Mouse (Mus musculus): ENCODE results near the gene Nsmce4a. TPM values are rescaled to one million over a fixed set of nuclear protein-coding genes. Genes with fewer than 3 reads are reported as not detected.

Gene Nsmce4a
- total and polyA plus RNA-seq, 3 experiments, result 117 to 134 (median 129) TPM

GRCm38 (mm10) chr7:130555597-130555996, 17.3 kb downstream of the Nsmce4a start:
- Histone ChIP-seq H3K9me3 (replicated peaks; ENCODE audit: insufficient read depth, low read length) (no peaks in the 10 kb centered on the region), H3K4me3 (ENCODE audit: control insufficient read depth in 1 of 2, insufficient read depth in 1 of 2, low read depth in 2 of 2, low read length in 2 of 2) (no peak overlapping the region), H3K9ac (ENCODE audit: control insufficient read depth, low read depth, low read length, poor library complexity, severe bottlenecking) (no peak overlapping the region), H3K4me1 (ENCODE audit: control insufficient read depth in 1 of 2, insufficient read depth in 2 of 2, low read length in 2 of 2) (peaks cover 2 to 8% of the 10 kb centered on the region in 2 experiments), H3K36me3 (ENCODE audit: control insufficient read depth in 1 of 2, insufficient read depth in 2 of 2, low read length in 2 of 2) (peaks cover 0 to 6% of the 10 kb centered on the region in 2 experiments; a peak in 2 of 4 replicates), H3K79me2 (ENCODE audit: control insufficient read depth, insufficient read depth, low read length, poor library complexity) (no peaks in the 10 kb centered on the region), H3K27me3 (ENCODE audit: control insufficient read depth in 1 of 2, insufficient read depth in 2 of 2, low read length in 2 of 2) (peaks cover 8 to 13% of the 10 kb centered on the region in 2 experiments), H3K27ac (ENCODE audit: control insufficient read depth, low read depth, low read length) (no peak overlapping the region)
- peak; percentile 33 for DNase-seq (ENCODE audit: low read depth, low spot score)
- TF ChIP-seq MXI1 (IDR thresholded peaks at IDR 0.05; ENCODE audit: low read depth, low read length) (no peak), RCOR1 (IDR thresholded peaks at IDR 0.05; ENCODE audit: low read depth, low read length) (peak; percentile 73)

DNA sequence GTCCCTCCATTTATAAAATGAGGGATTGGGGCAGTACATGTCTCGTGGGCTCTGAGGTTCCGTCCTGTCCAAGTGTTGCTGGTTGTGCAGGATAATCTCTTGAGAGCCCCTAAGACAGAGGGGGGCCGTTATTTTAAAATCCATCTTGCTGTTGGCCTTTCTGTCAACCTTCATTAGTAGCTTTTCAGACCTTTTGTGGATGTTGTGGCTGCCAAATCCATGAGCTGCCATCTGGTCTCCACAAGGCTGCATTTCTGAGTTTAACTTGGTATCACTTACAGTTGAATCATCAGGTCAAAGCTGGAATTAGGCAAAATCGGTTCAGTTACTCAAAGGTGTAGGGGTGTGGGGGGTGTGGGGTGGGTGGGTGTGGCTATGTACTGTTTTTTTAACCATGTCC, 19.6 kb downstream of the Nsmce4a start:
- DNase-seq (ENCODE audit: low read depth, low spot score), result no peak
- Histone ChIP-seq H3K9me3 (replicated peaks; ENCODE audit: insufficient read depth, low read length) (no peaks in the 10 kb centered on the region), H3K4me3 (ENCODE audit: control insufficient read depth in 1 of 2, insufficient read depth in 1 of 2, low read depth in 2 of 2, low read length in 2 of 2) (no peak overlapping the region), H3K4me1 (ENCODE audit: control insufficient read depth in 1 of 2, insufficient read depth in 2 of 2, low read length in 2 of 2) (no peaks in the 10 kb centered on the region), H3K27ac (ENCODE audit: control insufficient read depth, low read depth, low read length) (no peak overlapping the region), H3K9ac (ENCODE audit: control insufficient read depth, low read depth, low read length, poor library complexity, severe bottlenecking) (no peak overlapping the region), H3K27me3 (ENCODE audit: control insufficient read depth in 1 of 2, insufficient read depth in 2 of 2, low read length in 2 of 2) (peaks cover 8 to 13% of the 10 kb centered on the region in 2 experiments), H3K36me3 (ENCODE audit: control insufficient read depth in 1 of 2, insufficient read depth in 2 of 2, low read length in 2 of 2) (no peaks in the 10 kb centered on the region), H3K79me2 (ENCODE audit: control insufficient read depth, insufficient read depth, low read length, poor library complexity) (no peaks in the 10 kb centered on the region)
- TF ChIP-seq BHLHE40 (IDR thresholded peaks at IDR 0.05; ENCODE audit: borderline replicate concordance, low read depth, low read length), result no peak
- TF ChIP-seq MYC (IDR thresholded peaks at IDR 0.05; ENCODE audit: low read depth, low read length), result no peak
- no peak for TF ChIP-seq JUND (IDR thresholded peaks at IDR 0.05; ENCODE audit: low read depth, low read length)

DNA sequence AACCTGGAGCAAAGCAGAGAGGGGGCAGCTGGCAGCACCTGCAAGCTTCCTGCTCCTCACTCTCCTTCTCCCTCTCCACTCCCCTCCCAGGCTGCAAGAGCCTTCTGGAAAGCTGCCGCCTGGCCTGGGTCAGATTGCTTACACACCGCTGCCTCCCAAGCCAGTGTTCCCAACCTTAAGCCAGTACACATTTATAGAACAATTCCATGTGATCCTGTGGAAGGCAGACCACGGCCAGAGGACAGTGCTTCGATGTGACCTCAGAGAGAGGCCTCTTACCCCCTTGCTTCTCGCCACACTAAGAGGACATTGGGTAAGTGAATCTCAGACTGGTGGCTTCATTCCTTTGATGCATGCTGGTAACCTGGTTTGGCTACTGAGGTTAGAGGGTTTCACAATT, 20.1 kb downstream of the Nsmce4a start:
- no peak overlapping the region for H3K27ac ChIP-seq (ENCODE audit: control insufficient read depth, low read depth, low read length)
- TF ChIP-seq MEF2A (IDR thresholded peaks at IDR 0.05; ENCODE audit: extremely low read depth, insufficient replicate concordance, low read depth, low read length, poor library complexity, severe bottlenecking) (no peak), E2F4 (IDR thresholded peaks at IDR 0.05; ENCODE audit: borderline replicate concordance, low read depth, low read length) (no peak), USF2 (IDR thresholded peaks at IDR 0.05; ENCODE audit: borderline replicate concordance in 1 of 2, insufficient read depth in 1 of 2, low read depth in 1 of 2, low read length in 2 of 2) (no peak), MAZ (IDR thresholded peaks at IDR 0.05; ENCODE audit: low read depth, low read length) (no peak)
- H3K27me3 ChIP-seq (ENCODE audit: control insufficient read depth in 1 of 2, insufficient read depth in 2 of 2, low read length in 2 of 2), result peaks cover 8 to 13% of the 10 kb centered on the region in 2 experiments
- no peaks in the 10 kb centered on the region for H3K79me2 ChIP-seq (ENCODE audit: control insufficient read depth, insufficient read depth, low read length, poor library complexity)
- H3K4me3 ChIP-seq (ENCODE audit: control insufficient read depth in 1 of 2, insufficient read depth in 1 of 2, low read depth in 2 of 2, low read length in 2 of 2), result no peak overlapping the region
- H3K9me3 ChIP-seq (replicated peaks; ENCODE audit: insufficient read depth, low read length), result no peaks in the 10 kb centered on the region
- DNase-seq (ENCODE audit: low read depth, low spot score), result no peak
- H3K36me3 ChIP-seq (ENCODE audit: control insufficient read depth in 1 of 2, insufficient read depth in 2 of 2, low read length in 2 of 2), result no peaks in the 10 kb centered on the region
- no peaks in the 10 kb centered on the region for H3K4me1 ChIP-seq (ENCODE audit: control insufficient read depth in 1 of 2, insufficient read depth in 2 of 2, low read length in 2 of 2)
- H3K9ac ChIP-seq (ENCODE audit: control insufficient read depth, low read depth, low read length, poor library complexity, severe bottlenecking), result no peak overlapping the region

Measured in MEL (cell line).